Mouse (Mus musculus) embryonic fibroblast, embryonic 13.5 days (primary cell): Measurements from ENCODE around the gene Slc25a39.

Source experiments
- CTCF ChIP-seq: IDR thresholded peaks from 2 replicates; pipeline ENCODE4 v1.5.1; 2011; ENCODE audit warnings: mild to moderate bottlenecking, control low read depth, low read length, moderate library complexity, borderline replicate concordance; ENCODE audit not compliant: insufficient read depth
- POLR2A ChIP-seq: IDR thresholded peaks from 2 replicates; pipeline ENCODE4 v1.6.1; 2011; ENCODE audit warnings: low read depth, mild to moderate bottlenecking, control low read depth, low read length, moderate library complexity

DNA sequence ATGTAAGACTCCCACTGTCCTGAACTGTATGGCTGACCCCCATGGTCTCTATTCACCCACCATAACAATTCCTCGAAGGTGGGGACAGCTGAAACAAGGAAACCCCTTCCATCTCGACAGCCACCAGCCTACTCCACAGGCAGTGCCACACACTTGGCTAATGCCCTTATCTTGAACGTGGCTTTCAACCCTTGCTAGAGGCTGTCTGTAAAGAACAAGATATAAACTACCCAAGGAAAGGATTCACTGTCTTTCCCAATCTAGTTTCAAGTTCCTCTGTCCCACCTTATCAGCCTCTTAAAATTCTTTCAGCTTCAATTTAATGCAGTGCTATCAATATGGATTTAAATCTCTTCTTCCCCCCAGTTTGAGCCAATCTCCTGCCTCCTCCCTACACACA lies 21.8 kb upstream of the Slc25a39 start:
- TF ChIP-seq POLR2A, result no peak
- no peak for TF ChIP-seq CTCF
